Mouse (Mus musculus) CD4-positive helper T cell, adult 2 months (primary cell): ENCODE measurements around the gene Kcnip4.

Source experiments
- DNase-seq: peaks from one replicate; pipeline ENCODE4 v3.0.0-alpha.2; 2012; ENCODE audit warnings: low read depth, missing footprints, low spot score

Kcnip4 gene

GRCm38 (mm10) chr5:48588014-48588413 lies 936.7 kb downstream of the Kcnip4 start:
- no peak for DNase-seq

- no peak for DNase-seq
These were observed 941.3 kb downstream of the Kcnip4 start for GRCm38 (mm10) chr5:48583431-48583830.

- no peak for DNase-seq
These were observed 960.6 kb downstream of the Kcnip4 start for GRCm38 (mm10) chr5:48563996-48564587.

- no peak for DNase-seq
These were observed 973.0 kb downstream of the Kcnip4 start for GRCm38 (mm10) chr5:48551753-48552152.

DNA sequence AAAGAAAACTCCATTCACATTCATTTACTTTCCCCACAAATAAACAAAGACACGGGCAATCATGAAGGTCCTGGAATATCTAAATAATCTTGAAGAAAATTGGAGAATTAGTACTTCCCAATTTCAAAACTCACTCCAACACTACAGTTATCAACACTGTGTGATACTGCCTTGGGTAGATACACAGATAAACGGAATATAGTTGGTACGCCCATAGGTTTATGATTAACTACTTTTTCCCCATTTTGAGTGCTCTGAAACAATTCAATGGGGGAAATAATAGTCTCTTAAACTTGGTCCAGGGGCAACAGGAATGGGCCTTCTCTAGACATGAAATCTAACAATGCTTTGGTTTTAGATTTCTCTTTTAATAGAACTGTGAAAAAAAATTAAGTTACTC lies 978.9 kb downstream of the Kcnip4 start:
- no peak for DNase-seq

DNA sequence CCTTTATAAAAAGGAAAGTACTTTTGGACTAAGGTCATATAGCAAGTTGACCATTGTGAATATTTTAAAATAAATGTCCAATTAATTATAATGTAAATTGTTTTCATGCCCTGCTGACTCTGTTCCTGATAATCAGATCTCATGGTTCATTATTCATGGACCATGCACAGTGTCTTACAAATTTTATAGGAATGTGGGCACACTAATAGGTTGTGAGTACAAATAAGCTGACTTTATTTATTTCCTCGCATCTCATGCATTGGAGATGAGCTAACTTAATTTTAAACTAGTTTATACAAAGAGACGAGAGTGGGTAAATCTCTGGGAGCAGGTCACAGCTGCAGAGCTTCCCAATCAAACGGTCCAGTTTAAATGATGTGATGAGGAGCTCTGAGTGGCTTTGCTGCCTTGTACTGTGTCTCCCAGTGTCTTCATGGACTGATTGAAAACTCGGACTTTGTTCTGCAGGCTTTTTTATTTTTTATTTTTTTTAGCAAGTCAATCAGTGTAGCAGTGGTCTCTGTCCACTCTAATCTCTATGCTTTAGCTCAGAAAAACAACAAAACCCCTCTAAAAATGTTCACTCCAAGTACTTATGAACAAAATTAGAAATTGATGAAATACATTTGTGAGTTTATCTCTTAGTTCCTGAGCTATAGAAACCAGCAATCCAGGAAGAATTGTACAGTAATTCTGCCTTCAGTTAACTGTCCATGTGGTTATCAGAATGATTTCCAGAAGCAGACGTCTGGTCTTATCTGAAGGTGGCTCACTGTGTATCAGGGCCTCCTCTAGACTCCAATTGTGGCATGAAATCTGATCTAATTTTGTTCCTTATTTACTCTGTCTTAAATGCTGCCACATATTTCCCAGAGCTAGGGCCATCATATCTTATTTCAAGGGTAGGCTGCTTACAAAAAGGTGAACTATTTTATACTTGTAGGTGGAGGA lies 979.6 kb downstream of the Kcnip4 start:
- no peak for DNase-seq

DNA sequence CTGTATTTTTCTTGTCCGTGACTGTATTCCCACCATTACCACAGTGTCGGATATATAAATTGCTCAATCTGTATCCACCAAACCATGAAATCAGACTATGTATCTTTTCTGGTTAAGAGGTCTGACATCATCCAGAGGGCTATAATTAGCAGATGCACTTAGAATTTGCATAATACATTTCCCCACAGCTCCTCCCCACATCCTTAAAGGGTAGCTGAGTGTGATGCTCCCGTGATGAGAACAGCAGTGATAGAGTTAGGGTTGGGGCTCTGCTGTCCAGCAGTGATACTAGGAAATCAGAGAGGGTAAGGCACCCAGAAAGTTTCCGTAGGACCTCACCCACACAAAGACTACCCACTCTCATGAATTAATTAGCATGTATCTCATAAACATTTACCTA lies 1006.7 kb downstream of the Kcnip4 start:
- no peak for DNase-seq

GRCm38 (mm10) chr5:48513354-48513753 lies 1011.4 kb downstream of the Kcnip4 start:
- DNase-seq, result no peak

GRCm38 (mm10) chr5:48511357-48511756 lies 1013.4 kb downstream of the Kcnip4 start:
- no peak for DNase-seq

GRCm38 (mm10) chr5:48510241-48510640 lies 1014.5 kb downstream of the Kcnip4 start:
- no peak for DNase-seq

- DNase-seq, result no peak
These were observed 1015.3 kb downstream of the Kcnip4 start for GRCm38 (mm10) chr5:48509194-48509930.

DNA sequence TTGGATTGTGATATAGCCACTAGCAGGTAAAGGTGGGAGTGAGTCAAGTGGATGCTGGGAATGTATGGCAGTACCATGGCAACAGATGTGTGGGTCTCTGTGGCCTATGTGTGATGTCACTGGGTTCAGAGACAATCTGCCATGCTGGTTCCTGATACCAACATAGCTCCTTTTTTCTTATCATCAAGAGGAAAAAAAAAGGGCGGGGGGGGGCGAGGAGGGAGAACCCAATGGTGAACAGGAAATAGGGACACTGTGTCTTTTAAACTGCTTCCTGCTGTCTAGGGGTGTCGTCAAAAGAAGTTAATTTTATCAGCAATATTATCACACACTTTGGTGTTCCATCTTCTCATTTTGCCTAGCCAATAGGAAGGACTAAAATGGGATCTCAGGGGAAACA lies 1021.6 kb downstream of the Kcnip4 start:
- no peak for DNase-seq

DNA sequence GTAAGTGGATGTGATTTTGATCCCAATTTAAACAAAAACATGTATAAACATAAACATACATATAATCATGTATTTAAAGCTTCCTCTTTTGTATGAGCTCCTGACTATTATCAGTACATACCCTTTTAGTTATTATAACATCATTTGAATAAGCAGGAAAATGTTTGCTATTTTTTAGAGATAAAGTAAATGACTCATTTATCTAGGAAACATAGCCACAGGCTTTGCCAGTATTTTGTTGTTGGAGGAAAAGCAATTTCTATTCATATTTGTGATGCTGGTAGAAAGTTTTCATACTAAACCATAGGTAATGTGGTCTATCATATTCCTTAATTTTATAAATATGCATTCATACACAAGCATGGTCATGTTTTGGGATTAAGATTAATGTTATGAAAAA lies 1022.3 kb downstream of the Kcnip4 start:
- DNase-seq, result no peak

- no peak for DNase-seq
These were observed 1024.5 kb downstream of the Kcnip4 start for GRCm38 (mm10) chr5:48500204-48500603.

- DNase-seq, result no peak
These were observed 1033.7 kb downstream of the Kcnip4 start for GRCm38 (mm10) chr5:48490864-48491477.

DNA sequence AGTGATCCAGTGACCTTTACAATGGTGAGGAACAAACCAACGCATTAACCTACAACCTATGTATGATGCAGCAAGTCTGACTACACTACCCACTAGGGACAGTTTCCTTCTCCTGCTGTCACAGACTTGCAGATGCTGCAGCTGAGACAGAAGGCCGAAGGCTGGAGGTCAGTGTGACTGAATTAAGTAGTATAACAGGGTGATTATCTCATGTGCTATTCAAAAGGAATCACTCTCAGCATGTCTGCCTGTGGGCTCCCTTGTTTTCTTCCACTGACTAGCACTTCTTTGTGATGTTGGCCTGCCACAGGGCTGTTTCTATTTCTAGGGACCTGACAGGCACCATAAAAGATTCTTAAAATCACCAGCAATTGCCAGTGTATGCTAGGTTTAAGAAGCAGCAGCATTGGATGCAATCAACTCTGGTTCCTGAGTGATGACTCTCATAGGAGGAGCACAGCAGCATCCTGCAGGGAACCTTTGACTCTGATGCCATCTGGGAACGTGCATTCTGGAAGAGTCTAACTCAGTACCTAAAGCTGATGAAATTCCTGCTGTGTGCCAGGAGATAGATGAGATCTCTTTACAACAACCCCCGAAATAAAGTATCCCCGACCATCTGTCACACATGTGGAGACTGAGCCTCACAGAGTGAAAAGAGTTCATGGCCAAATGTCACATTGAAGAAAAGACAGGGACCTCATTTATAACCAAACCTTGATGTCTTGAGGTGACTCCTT lies 1035.0 kb downstream of the Kcnip4 start:
- no peak for DNase-seq

- DNase-seq, result no peak
These were observed 1041.6 kb downstream of the Kcnip4 start for GRCm38 (mm10) chr5:48483112-48483511.

GRCm38 (mm10) chr5:48460221-48460620 lies 1064.5 kb downstream of the Kcnip4 start:
- DNase-seq, result no peak

DNA sequence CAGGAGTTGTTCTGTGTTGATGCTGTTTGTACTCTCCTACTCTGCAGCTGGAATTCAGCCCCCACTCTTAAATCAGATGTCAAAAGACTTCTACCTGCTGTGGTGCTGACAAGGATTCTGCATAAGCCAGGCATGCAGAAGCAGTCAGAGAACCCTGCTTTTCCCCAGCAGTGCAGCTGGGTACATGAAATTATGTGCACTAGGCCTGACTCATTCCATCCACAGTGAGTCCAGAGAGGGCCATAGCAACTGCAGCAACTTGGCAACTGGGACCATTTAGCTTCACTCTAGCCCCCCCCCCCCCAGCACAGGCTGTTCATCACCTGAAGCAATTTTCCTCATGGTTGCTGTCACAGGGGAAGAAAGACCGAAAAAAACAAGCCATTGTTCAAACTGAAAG lies 1075.8 kb downstream of the Kcnip4 start:
- no peak for DNase-seq

- DNase-seq, result no peak
These were observed 1094.2 kb downstream of the Kcnip4 start for GRCm38 (mm10) chr5:48430459-48430858.

GRCm38 (mm10) chr5:48421957-48422356 lies 1102.8 kb downstream of the Kcnip4 start:
- DNase-seq, result no peak
